Mouse (Mus musculus): ENCODE data around the gene Arf3. TPM values are rescaled to one million over a fixed set of nuclear protein-coding genes. Genes with fewer than 3 reads are reported as not detected.
A peak's percentile ranks its signal among the peaks of the same experiment; 100 is the strongest.

Gene Arf3
- total RNA-seq, 2 experiments from 2014 or later, result 729 to 796 TPM

GRCm38 (mm10) chr15:98692171-98692715 lies 70.8 kb downstream of the Arf3 start:
- intact Hi-C loops (cut with DNase I), result no loop called here
- no peak for DNase-seq (ENCODE audit: low spot score in 2 of 2)

DNA sequence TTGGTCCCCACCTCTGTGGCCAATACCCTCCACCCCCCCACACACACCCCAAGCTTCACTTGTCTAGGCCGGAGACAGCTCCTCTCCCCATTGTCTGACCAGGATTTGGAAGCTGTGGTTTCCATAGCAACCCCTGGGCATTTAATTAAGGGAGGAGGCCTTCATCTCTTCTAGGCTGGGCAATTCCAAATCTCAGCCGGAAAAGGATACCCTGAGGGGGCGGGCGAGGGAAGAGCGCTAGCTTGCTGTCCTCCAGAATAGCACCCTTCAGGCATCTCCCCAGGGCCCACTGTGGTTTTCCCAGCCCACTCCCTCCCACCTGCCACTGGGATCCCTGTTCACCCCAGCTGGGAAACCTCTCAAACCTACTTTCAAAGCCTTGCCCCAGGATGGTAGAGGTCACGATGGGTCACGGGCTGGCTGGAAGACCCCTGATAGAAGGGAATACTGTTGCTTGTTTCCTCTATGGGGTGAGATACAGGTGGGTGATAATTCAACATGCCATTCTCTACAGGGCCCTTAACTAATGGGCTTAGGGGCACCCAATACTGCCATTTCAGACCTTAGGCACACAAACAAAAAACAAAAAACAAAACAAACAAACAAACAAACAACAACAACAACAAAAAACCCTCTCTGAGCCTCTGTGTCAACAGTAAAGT lies 71.4 kb downstream of the Arf3 start:
- intact Hi-C loops (cut with DNase I), result no loop called here
- peak; percentile 54 to 60 for DNase-seq (ENCODE audit: low spot score in 2 of 2)

DNA sequence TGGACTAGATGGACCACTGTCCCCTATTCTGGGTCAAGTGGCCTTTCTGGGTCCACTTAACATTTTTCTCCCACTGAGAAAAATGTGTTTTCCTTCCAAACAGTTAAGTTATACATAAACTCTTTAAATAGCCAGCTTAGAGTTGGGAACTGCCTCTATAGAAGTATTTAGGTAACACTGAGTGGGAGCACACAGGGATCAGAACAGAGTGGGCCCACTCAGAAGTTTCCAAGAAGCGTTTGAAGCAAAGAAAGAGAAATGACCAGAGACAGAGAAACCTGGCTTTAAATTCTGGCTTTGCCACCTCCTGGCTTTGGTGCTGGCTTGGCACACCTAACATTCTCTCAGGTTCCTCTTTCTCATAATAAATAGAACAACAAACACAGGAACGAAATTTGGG lies 73.3 kb downstream of the Arf3 start:
- DNase-seq (ENCODE audit: low spot score in 2 of 2), result no peak
- intact Hi-C loops (cut with DNase I), result no loop called here

Other genes starting within 250 kb of the Arf3 start
- gene Kansl2, start 228.9 kb downstream of the Arf3 start, total RNA-seq (2021), result 10 to 100 TPM; 59.5 to 61.0 TPM
- 10 to 100 TPM; 40.5 to 45.3 TPM for gene Ccnt1, start 192.3 kb downstream of the Arf3 start, total RNA-seq (2021)
- not detected for gene 4930415O20Rik, start 192.2 kb downstream of the Arf3 start, total RNA-seq (2021)
- gene Adcy6, start 153.1 kb downstream of the Arf3 start, total RNA-seq (2021), result 10 to 100 TPM; 47.8 to 50.2 TPM
- 100 to 1,000 TPM; 217 to 244 TPM for gene Cacnb3, start 132.4 kb downstream of the Arf3 start, total RNA-seq (2021)
- 10 to 100 TPM; 56.0 to 57.6 TPM for gene Ddx23, start 100.3 kb downstream of the Arf3 start, total RNA-seq (2021)
- 10 to 100 TPM; 53.9 to 64.1 TPM for gene Rnd1, start 85.8 kb downstream of the Arf3 start, total RNA-seq (2021)
- gene Ccdc65, start 55.0 kb downstream of the Arf3 start, total RNA-seq (2021), result 10 to 100 TPM; 12.6 to 13.3 TPM
- 1 to 10 TPM; 2.7 to 3.4 TPM for gene Fkbp11, start 35.0 kb downstream of the Arf3 start, total RNA-seq (2021)
- under 1 TPM; 0.55 to 0.75 TPM for gene Wnt10b, start 14.9 kb upstream of the Arf3 start, total RNA-seq (2021)
- not detected for gene Wnt1, start 26.6 kb upstream of the Arf3 start, total RNA-seq (2021)
- 100 to 1,000 TPM; 421 to 445 TPM for gene Ddn, start 46.3 kb upstream of the Arf3 start, total RNA-seq (2021)
- gene Prkag1, start 68.3 kb upstream of the Arf3 start, total RNA-seq (2021), result 10 to 100 TPM; 41.5 to 45.4 TPM
- gene Kmt2d, start 108.0 kb upstream of the Arf3 start, total RNA-seq (2021), result 10 to 100 TPM; 73.2 to 75.3 TPM
- gene Rhebl1, start 131.3 kb upstream of the Arf3 start, total RNA-seq (2021), result 1 to 10 TPM; 8.6 to 9.3 TPM
- under 1 TPM; 0.15 to 0.24 TPM for gene Dhh, start 135.3 kb upstream of the Arf3 start, total RNA-seq (2021)
- gene Lmbr1l, start 155.0 kb upstream of the Arf3 start, total RNA-seq (2021), result 10 to 100 TPM; 17.9 to 18.1 TPM
- gene Tuba1b, start 171.4 kb upstream of the Arf3 start, total RNA-seq (2021), result 100 to 1,000 TPM; 689 to 750 TPM
- not detected for gene Gm49450, start 190.3 kb upstream of the Arf3 start, total RNA-seq (2021)
- gene Tuba1a, start 190.5 kb upstream of the Arf3 start, total RNA-seq (2021), result 1,000 to 10,000 TPM; 2,132 to 2,150 TPM